Mouse (Mus musculus): ENCODE data around the gene Samd1. TPM values are rescaled to one million over a fixed set of nuclear protein-coding genes. Genes with fewer than 3 reads are reported as not detected.
A peak's percentile ranks its signal among the peaks of the same experiment; 100 is the strongest.

The Samd1 gene
- total RNA-seq, 2 experiments from 2014 or later: 57.6 to 63.1 TPM

- no peak for DNase-seq (ENCODE audit: low spot score in 2 of 2)
Measured at GRCm38 (mm10) chr8:84046505-84046904, 49.0 kb downstream of the Samd1 start.

- DNase-seq (ENCODE audit: low spot score in 2 of 2): no peak
Measured at GRCm38 (mm10) chr8:84048171-84048570, 50.7 kb downstream of the Samd1 start.

Small RNA genes lying within 50 kb of the gene (microRNA-seq; reads per million reads assigned to microRNA genes)
- gene Mir1199 (1.3 reads per million), gene Mir8111 (3.2 reads per million, percentile 8 among the genes with 10 or more reads in this experiment)

Other genes starting within 250 kb of the Samd1 start
- gene Adgrl1, start 97.6 kb upstream of the Samd1 start, total RNA-seq (2021): 100 to 1,000 TPM; 103 to 109 TPM
- under 1 TPM; 0.62 to 0.70 TPM for gene Gm10644, start 42.5 kb upstream of the Samd1 start, total RNA-seq (2021)
- 10 to 100 TPM; 16.9 to 20.1 TPM for gene Asf1b, start 42.2 kb upstream of the Samd1 start, total RNA-seq (2021)
- 100 to 1,000 TPM; 225 to 237 TPM for gene Prkaca, start 24.7 kb upstream of the Samd1 start, total RNA-seq (2021)
- under 1 TPM; 0.62 to 0.76 TPM for gene 1700067K01Rik, start 3.8 kb downstream of the Samd1 start, total RNA-seq (2021)
- gene 2210011C24Rik, start 14.5 kb downstream of the Samd1 start, total RNA-seq (2021): 1 to 10 TPM in 1 of 2 experiments, under 1 TPM in 1; 0.31 to 1.5 TPM
- 1 to 10 TPM; 1.1 to 6.0 TPM for gene Palm3, start 23.8 kb downstream of the Samd1 start, total RNA-seq (2021)
- 1 to 10 TPM; 2.6 to 3.8 TPM for gene Il27ra, start 44.9 kb downstream of the Samd1 start, total RNA-seq (2021)
- gene Rln3, start 47.3 kb downstream of the Samd1 start, total RNA-seq (2021): not detected
- gene Gm10643, start 67.5 kb downstream of the Samd1 start, total RNA-seq (2021): 1 to 10 TPM; 4.0 to 4.2 TPM
- gene Rfx1, start 69.2 kb downstream of the Samd1 start, total RNA-seq (2021): 10 to 100 TPM; 17.0 to 18.6 TPM
- gene Dcaf15, start 107.1 kb downstream of the Samd1 start, total RNA-seq (2021): 10 to 100 TPM; 29.3 to 32.0 TPM
- under 1 TPM; 0.98 to 0.99 TPM for gene Podnl1, start 128.3 kb downstream of the Samd1 start, total RNA-seq (2021)
- 10 to 100 TPM; 30.6 to 31.7 TPM for gene Cc2d1a, start 150.3 kb downstream of the Samd1 start, total RNA-seq (2021)
- gene 4930432K21Rik, start 150.4 kb downstream of the Samd1 start, total RNA-seq (2021): 1 to 10 TPM; 1.2 TPM
- 1 to 10 TPM; 3.1 to 4.3 TPM for gene Nanos3, start 187.5 kb downstream of the Samd1 start, total RNA-seq (2021)
- gene Zswim4, start 239.4 kb downstream of the Samd1 start, total RNA-seq (2021): 10 to 100 TPM; 35.8 to 37.6 TPM